Mouse (Mus musculus): ENCODE results near the gene Aunip.

The Aunip gene

DNA sequence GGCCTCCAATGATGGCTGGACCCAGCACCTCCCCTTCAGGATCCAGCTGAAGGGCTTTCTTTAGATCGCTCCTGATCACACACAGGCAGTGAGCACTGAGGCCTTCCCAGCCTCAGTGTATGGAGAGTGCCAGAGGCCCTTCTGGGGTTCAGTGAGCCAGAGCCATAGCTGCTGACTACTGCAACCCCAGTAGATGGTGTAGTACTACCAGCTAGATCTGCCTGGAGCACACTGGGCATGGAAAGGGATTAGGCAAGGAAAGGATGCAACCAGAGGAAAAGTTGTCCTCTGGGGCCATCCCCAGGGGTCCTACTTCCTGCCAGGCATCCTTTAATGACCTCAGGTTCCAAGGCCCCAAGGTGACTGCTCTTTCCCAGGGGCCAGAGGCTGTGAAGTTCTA is 42.8 kb downstream of the Aunip start:
- DNase-seq (ENCODE audit: low spot score in 2 of 2), result no peak

DNA sequence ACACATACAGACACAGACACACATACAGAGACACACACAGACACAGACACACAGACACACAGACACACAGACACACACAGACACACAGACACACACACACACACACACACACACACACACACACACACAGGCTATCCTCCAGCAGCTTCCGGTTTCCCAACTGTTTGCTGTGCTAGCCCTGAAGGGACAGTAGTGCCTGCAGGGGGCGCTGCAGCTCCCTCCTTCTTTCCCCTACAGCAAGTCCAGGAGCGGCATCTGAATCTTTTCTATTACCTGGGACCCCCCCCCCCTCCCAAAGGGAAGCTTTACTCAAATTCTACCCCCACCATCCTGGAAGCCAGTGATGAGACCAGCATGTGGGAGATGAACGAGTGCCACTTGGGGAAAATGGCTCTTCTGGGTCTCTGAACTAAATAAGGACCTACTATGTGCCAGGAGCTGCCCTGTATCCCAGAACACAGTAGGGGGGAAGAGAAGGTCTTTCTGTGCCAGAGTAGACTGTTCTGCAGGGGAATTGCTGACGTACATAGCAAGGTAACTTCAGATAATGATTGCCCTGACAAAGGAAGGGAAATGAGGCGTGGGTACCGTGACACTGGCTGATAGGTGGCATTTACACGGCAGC is 45.3 kb downstream of the Aunip start:
- no peak for DNase-seq (ENCODE audit: low spot score in 2 of 2)

DNA sequence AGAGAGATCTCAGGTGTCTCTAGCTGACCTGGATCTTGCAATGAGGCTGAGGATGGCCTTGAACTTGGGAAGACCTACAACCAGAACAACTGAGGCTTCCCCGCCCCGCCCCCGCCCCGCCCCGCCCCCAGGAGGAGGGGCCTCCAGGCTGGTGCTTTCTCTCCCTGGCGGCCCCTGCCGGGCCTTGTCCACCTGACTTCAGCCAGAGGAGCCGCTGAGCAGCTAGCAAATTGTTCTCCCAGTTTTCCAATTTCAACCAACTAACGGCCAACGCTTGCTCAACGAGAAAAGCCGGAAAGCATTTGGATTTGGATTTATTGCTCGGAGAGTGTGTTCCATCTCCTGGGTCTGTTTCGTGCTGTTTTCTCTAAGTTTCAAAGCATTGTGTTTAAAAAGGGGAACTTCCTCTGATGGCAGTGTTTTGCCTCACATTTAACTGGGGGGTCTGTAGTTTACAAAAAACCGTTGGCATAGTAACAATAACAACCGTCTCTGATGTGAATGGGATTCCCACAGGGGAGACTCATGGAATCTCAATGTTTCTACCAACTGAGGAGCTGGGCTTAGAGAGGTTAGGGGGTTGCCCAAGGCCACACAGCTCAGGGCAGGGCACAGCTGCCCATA is 46.9 kb downstream of the Aunip start:
- DNase-seq (ENCODE audit: low spot score in 2 of 2), result no peak

DNA sequence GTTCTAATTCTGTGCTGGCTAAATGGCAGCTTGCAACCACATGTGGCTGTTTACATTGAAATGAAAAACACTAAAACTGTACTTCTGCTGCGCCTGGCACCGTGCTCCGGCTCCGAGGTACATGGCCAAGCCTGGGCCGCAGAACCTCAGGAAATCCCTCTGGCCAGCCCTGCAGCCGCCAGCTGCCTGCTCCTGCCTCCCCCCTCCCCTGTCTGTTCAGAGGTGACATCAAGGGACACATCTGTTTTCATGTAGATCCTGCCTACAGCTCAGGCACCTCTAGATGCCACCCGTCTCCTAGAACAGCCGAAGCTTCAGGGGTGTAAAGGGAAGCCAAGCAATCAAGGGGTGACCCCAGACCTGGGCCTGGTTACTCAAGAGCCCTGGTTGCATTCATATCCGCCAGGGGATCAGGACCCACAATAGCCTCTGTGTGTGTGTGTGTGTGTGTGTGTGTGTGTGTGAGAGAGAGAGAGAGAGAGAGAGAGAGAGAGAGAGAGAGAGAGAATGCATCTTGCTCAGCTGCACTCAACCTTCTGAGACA is 47.8 kb downstream of the Aunip start:
- DNase-seq (ENCODE audit: low spot score in 2 of 2), result no peak

DNA sequence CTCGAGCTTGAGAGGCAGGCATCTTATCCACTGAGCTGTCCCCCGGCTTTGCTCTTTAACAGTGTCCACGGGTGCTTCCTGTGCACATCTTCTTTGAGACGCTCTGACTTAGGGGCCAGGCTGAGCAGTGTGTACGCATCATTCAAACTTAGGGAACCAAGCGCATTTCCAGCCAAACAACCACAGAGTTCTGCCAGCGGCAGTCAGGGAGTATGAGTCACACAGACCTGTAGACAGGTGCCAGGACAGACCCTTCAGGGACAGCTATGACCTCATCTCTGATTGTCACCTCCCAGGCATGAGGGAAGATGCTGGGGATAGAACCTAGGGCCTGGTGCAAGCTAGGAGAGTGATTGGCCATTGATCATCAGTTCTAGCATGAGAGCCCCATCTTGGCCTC is 48.4 kb downstream of the Aunip start:
- DNase-seq (ENCODE audit: low spot score in 2 of 2), result no peak

- no peak for DNase-seq (ENCODE audit: low spot score in 2 of 2)
Measured at GRCm38 (mm10) chr4:134560699-134561098, 49.9 kb downstream of the Aunip start.

DNA sequence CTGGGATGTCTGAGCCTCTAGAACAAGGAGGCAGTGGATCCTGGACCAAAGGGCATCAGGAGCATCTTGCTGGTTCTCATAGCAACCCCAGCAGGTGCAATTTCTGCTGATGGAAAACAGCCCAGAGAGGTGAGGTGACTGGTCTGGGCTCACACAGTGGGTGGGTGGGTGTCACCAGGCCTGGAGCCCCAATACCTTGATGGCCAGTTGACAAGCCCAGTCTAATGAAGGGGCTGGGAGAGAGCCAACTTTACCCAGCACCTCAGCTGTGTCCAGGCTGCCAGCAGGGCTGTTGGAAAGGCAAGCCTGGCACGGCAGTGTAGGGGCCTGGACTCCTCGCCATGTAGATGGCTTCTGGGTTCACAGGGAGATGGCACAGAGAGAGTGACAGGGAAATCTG is 51.2 kb downstream of the Aunip start:
- DNase-seq (ENCODE audit: low spot score in 2 of 2), result no peak

GRCm38 (mm10) chr4:134563624-134564023 is 52.8 kb downstream of the Aunip start:
- DNase-seq (ENCODE audit: low spot score in 2 of 2), result no peak

GRCm38 (mm10) chr4:134564093-134564492 is 53.3 kb downstream of the Aunip start:
- no peak for DNase-seq (ENCODE audit: low spot score in 2 of 2)

DNA sequence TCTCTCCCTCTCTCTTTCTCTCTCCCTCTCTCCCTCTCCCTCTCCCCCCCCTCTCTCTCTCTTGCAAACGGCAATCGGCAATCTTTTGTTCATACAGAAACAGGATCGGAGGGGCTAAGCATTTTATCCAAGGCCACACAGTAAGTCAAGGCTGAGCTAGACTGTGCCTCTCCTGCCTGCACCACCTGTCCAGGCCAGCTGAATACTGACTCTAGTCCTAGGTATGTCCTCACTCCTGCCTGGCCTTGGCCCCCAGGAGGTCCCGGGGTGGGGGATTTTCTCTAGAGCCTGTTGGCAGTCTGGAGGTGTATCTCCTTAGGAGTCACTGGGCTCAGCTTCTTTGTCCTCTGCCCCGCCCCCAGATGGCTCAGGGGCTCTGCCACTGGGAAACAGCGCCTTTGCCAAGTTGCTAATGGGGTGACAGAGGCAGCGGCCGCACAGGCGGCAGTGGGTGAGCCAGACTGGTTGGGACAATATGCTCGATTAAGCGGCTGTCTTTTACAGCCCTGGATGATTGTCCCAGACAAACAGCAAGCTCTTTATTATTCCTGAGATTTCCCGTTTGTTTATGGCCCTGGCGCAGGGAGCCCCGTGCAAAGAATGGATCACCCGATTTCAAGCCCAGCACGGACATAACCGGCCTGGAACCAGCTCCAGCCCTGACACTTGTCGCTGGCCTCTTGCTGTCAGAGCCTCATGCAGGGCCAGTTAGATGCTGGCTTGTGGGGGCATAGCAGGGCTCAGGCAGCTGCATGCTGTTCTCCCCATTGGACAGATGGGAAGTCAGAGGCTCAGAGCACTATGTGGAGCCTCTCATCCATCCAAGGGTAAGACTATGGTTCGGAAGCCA is 56.8 kb downstream of the Aunip start:
- no peak for DNase-seq (ENCODE audit: low spot score in 2 of 2)

DNA sequence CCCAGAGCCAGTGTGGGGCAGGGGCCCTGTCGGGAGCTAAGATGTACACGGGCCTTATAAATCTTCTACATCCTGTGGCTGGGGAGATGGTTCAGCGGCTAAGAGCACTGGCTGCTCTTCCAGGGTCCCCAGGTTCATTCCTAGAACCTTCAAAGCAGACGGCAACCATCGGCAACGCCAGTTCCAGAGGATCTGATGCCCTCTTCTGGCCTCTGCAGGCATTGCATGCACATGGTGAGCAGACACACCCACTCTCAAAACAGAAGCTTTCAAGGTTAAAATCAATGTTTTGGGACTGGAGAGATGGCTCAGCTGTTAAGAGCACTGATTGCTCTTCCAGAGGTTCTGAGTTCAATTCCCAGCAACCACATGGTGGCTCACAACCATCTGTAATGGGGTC is 58.4 kb downstream of the Aunip start:
- no peak for DNase-seq (ENCODE audit: low spot score in 2 of 2)

GRCm38 (mm10) chr4:134569831-134570230 is 59.0 kb downstream of the Aunip start:
- DNase-seq (ENCODE audit: low spot score in 2 of 2), result no peak

- no peak for DNase-seq (ENCODE audit: low spot score in 2 of 2)
Measured at GRCm38 (mm10) chr4:134570704-134571451, 60.1 kb downstream of the Aunip start.

GRCm38 (mm10) chr4:134572449-134573300 is 61.9 kb downstream of the Aunip start:
- no peak for DNase-seq (ENCODE audit: low spot score in 2 of 2)

Measured in frontal cortex, postnatal 10 days (tissue).